Comparison of ENCODE assay signal across 8 mouse cellular contexts in genomic region chr1:143738811-143739210, GRCm38 (mm10). TPM values are rescaled to one million over a fixed set of nuclear protein-coding genes. Genes with fewer than 3 reads are reported as not detected.
DNase-seq lines count a peak whose midpoint lies in the region; ATAC-seq and TF ChIP-seq lines count a peak whose summit lies in the region.

No protein-coding gene starts in this region.

- ATAC-seq in hindbrain, embryonic 16.5 days = peak; percentile 42
- ATAC-seq in megakaryocyte-erythroid progenitor cell, adult 5-6 weeks (replicated peaks; ENCODE audit: low FRiP score, low TSS enrichment, poor library complexity, severe bottlenecking) = peak; percentile 51

- peak overlapping the region; percentile 90 for H3K27ac ChIP-seq in left cerebral cortex, adult 2 months
- peak overlapping the region; percentile 95 for H3K27ac ChIP-seq in hindbrain, embryonic 16.5 days (ENCODE audit: low read depth, low read length)

- H3K9me3 ChIP-seq in hindbrain, embryonic 16.5 days (ENCODE audit: control insufficient read depth, low read length) = no peaks in the 10 kb centered on the region

- 21% methylated on average over 11 of the region's 11 CpGs for WGBS in hindbrain, embryonic 16.5 days

- no peaks in the 10 kb centered on the region; the same call in 1 of the 2 replicates for H3K36me3 ChIP-seq in hindbrain, embryonic 16.5 days (ENCODE audit: control insufficient read depth, insufficient read depth, low read length)

- peaks cover 3% of the 10 kb centered on the region for H3K4me1 ChIP-seq in hindbrain, embryonic 16.5 days (ENCODE audit: control insufficient read depth, insufficient read depth, low read depth, low read length)

- H3K27me3 ChIP-seq in hindbrain, embryonic 16.5 days (replicated peaks; ENCODE audit: control insufficient read depth, insufficient read depth, low read length) = no peaks in the 10 kb centered on the region

- no peak for DNase-seq in left cerebral cortex, adult 2 months (ENCODE audit: extremely low spot score in 1 of 2, low spot score in 2 of 2)
- no peak for DNase-seq in left cerebral cortex, adult 9 months (ENCODE audit: low spot score in 2 of 2)
- DNase-seq in embryo, embryonic 11 days = peak; percentile 10
- DNase-seq in right cerebral cortex, postnatal 25 days = no peak
- no peak for DNase-seq in ovary, adult 18-20 months (ENCODE audit: low spot score)
- no peak for DNase-seq in left cerebral cortex, postnatal 36 days (ENCODE audit: low spot score in 2 of 2)

- H3K4me2 ChIP-seq in hindbrain, embryonic 16.5 days (ENCODE audit: low read length) = peak overlapping the region; percentile 87

- H3K9ac ChIP-seq in hindbrain, embryonic 16.5 days (ENCODE audit: low read depth, low read length) = peak overlapping the region; percentile 97

- H3K4me3 ChIP-seq in left cerebral cortex, adult 2 months = peak overlapping the region; percentile 81
- peak overlapping the region; percentile 90 for H3K4me3 ChIP-seq in hindbrain, embryonic 16.5 days (ENCODE audit: low read length)

- TF ChIP-seq CTCF in left cerebral cortex, adult 2 months (IDR thresholded peaks at IDR 0.05) = no peak

- intact Hi-C loops in left cerebral cortex, adult 2 months (cut with DNase I) = loop anchor here (1.0 kb wide), 1 partner anchor 37 kb away; the partner anchor contains the start of gene Cdc73
- intact Hi-C loops in left cerebral cortex, postnatal 36 days (cut with DNase I) = loop anchor here (1.0 kb wide), 1 partner anchor 37 kb away; the partner anchor contains the start of gene Cdc73

RNA-seq across cellular contexts. Expression of gene Glrx2, which starts 22.7 kb away (rescaled TPM):
- total RNA-seq in left cerebral cortex, adult 2 months (2021) = 100 to 1,000 TPM; 114 to 120 TPM
- polyA plus RNA-seq in hindbrain, embryonic 16.5 days (2015; fragmentation: Nextera tagmentation; extraction: Ambion mirVana) = 114 and 123 TPM in 2 replicates
- total RNA-seq in megakaryocyte-erythroid progenitor cell, adult 5-6 weeks (2014; fragmentation: Nextera tagmentation) = 68.9 and 106 TPM in 2 replicates
- 51.3 and 54.5 TPM in 2 replicates for total RNA-seq in megakaryocyte-erythroid progenitor cell, adult 5-6 weeks (2017)
- 100 to 1,000 TPM; 106 TPM for total RNA-seq in left cerebral cortex, postnatal 36 days (2021)

RNA-seq across cellular contexts. Expression of gene Cdc73, which starts 36.1 kb away (rescaled TPM):
- total RNA-seq in left cerebral cortex, adult 2 months (2021) = 10 to 100 TPM; 63.8 to 65.5 TPM
- 7.7 and 12.2 TPM in 2 replicates for polyA plus RNA-seq in hindbrain, embryonic 16.5 days (2015; fragmentation: Nextera tagmentation; extraction: Ambion mirVana)
- 77.8 and 82.6 TPM in 2 replicates for total RNA-seq in megakaryocyte-erythroid progenitor cell, adult 5-6 weeks (2014; fragmentation: Nextera tagmentation)
- total RNA-seq in megakaryocyte-erythroid progenitor cell, adult 5-6 weeks (2017) = 18.4 and 25.9 TPM in 2 replicates
- total RNA-seq in left cerebral cortex, postnatal 36 days (2021) = 10 to 100 TPM; 55.0 to 61.7 TPM

RNA-seq across cellular contexts. Expression of gene Trove2, which starts 38.1 kb away (rescaled TPM):
- total RNA-seq in left cerebral cortex, adult 2 months (2021) = 10 to 100 TPM; 29.0 to 29.5 TPM
- 27.4 and 31.8 TPM in 2 replicates for polyA plus RNA-seq in hindbrain, embryonic 16.5 days (2015; fragmentation: Nextera tagmentation; extraction: Ambion mirVana)
- total RNA-seq in megakaryocyte-erythroid progenitor cell, adult 5-6 weeks (2014; fragmentation: Nextera tagmentation) = 0.85 and 2.1 TPM in 2 replicates
- 1.7 and 5.1 TPM in 2 replicates for total RNA-seq in megakaryocyte-erythroid progenitor cell, adult 5-6 weeks (2017)
- total RNA-seq in left cerebral cortex, postnatal 36 days (2021) = 10 to 100 TPM; 25.5 to 29.7 TPM

RNA-seq across cellular contexts. Expression of gene Uchl5, which starts 38.3 kb away (rescaled TPM):
- 10 to 100 TPM; 36.0 to 43.2 TPM for total RNA-seq in left cerebral cortex, adult 2 months (2021)
- 64.0 and 68.3 TPM in 2 replicates for polyA plus RNA-seq in hindbrain, embryonic 16.5 days (2015; fragmentation: Nextera tagmentation; extraction: Ambion mirVana)
- total RNA-seq in megakaryocyte-erythroid progenitor cell, adult 5-6 weeks (2014; fragmentation: Nextera tagmentation) = 99.1 and 112 TPM in 2 replicates
- 140 and 180 TPM in 2 replicates for total RNA-seq in megakaryocyte-erythroid progenitor cell, adult 5-6 weeks (2017)
- 10 to 100 TPM; 38.7 to 40.0 TPM for total RNA-seq in left cerebral cortex, postnatal 36 days (2021)

Comparison
In these comparisons a context has a peak if more than half of its experiments do, and no peak if none do; other contexts are left out.
1. RNA of gene Trove2, which starts 38.1 kb away (total RNA-seq): 25.5 to 29.7 TPM in left cerebral cortex, postnatal 36 days and 29.0 to 29.5 TPM in left cerebral cortex, adult 2 months; 0.85 to 5.1 TPM in megakaryocyte-erythroid progenitor cell, adult 5-6 weeks; every median in the first group is over 4 times any median in the second.